Mouse (Mus musculus) limb, embryonic 10.5 days (tissue): ENCODE measurements around the gene Papln. TPM values are rescaled to one million over a fixed set of nuclear protein-coding genes. Genes with fewer than 3 reads are reported as not detected.

ENCODE experiments used
- DNase-seq: peaks from one replicate; pipeline ENCODE4 v3.0.0-alpha.2; 2017; ENCODE audit warnings: low spot score
- H3K27ac ChIP-seq: fragments of 300-500 bp; sonication (generic); 2 replicates; pipeline ENCODE4 v1.5.1; 2016; ENCODE audit warnings: mild to moderate bottlenecking
- H3K27me3 ChIP-seq: fragments of 300-500 bp; sonication (generic); 2 replicates; pipeline ENCODE4 v1.6.1; 2016; ENCODE audit warnings: low read depth, mild to moderate bottlenecking; ENCODE audit not compliant: poor library complexity, severe bottlenecking
- H3K36me3 ChIP-seq: fragments of 300-500 bp; sonication (generic); 2 replicates; pipeline ENCODE4 v1.6.1; 2016; ENCODE audit warnings: mild to moderate bottlenecking, moderate library complexity
- H3K4me1 ChIP-seq: fragments of 300-500 bp; sonication (generic); 2 replicates; pipeline ENCODE4 v1.6.1; 2016
- H3K4me3 ChIP-seq: fragments of 300-500 bp; sonication (generic); 2 replicates; pipeline ENCODE4 v1.5.1; 2016; ENCODE audit warnings: mild to moderate bottlenecking, moderate library complexity
- H3K9me3 ChIP-seq: fragments of 300-500 bp; sonication (generic); replicated peaks from 2 replicates; pipeline ENCODE4 v1.6.1; 2016; ENCODE audit warnings: mild to moderate bottlenecking
- WGBS: fragments of 180-500 bp; shearing (Covaris S2); methylation state at CpG from one replicate; pipeline ENCODE4 v1.1.7; 2016; 5-methylcytosine and 5-hydroxymethylcytosine counted together
- polyA plus RNA-seq: library from polyadenylated mRNA; unstranded; fragments of >200 nt; fragmentation: Nextera tagmentation; extraction: Ambion mirVana; gene quantifications from 2 replicates; pipeline ENCODE4 v1.2.1, GENCODE M21; 2016

Gene Papln
- polyA plus RNA-seq, 1 experiment from 2014 or later: 0.11 TPM

DNA sequence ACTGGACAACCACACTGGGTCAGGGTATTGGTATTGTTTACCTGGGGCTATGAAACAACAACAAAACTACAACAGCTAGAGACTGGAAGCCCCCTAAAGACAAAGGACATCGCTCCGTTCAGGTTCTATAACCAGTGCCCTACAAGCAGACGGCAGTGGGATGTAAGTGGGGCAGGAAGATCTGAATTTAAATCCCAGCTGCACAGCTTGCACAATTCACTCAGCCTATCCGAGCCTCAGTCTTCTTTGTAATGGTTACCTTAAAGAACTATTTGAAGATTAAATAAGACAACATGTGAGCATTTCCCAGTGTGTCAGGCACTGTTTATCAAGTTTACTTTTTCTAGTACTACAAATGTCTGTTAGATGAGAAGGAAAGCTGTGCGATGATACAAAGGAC lies 34.9 kb downstream of the Papln start:
- 93% methylated on average over 5 of the region's 5 CpGs for WGBS
- H3K36me3 ChIP-seq: peaks cover 77% of the 10 kb centered on the region
- no peak for DNase-seq
- no peak overlapping the region for H3K27ac ChIP-seq
- 0 out of 2 replicates have a peak, but pooled peaks cover 2% of the 10 kb centered on the region for H3K4me1 ChIP-seq
- no peaks in the 10 kb centered on the region for H3K9me3 ChIP-seq
- H3K27me3 ChIP-seq: no peaks in the 10 kb centered on the region
- no peak overlapping the region for H3K4me3 ChIP-seq

DNA sequence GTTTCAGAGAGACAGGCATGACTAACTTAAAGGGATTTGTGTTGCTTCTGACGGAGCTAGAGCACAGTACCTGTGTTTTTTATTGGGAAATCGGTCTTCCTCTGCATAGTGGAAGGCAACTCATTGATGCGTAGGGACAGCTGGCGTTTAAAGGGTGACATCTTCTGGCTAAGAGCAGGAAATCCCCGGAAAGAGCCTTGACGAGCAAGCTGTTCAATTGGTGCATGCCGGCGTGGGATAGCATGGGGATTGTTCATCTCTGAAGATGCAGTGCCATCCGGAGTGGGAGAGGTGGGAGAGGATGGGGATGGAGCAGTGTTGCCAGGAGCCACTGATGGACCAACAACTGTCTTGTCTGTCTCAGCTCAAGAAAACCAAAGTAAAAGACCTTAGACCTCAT lies 37.5 kb downstream of the Papln start:
- peaks cover 87% of the 10 kb centered on the region for H3K36me3 ChIP-seq
- no peaks in the 10 kb centered on the region for H3K27me3 ChIP-seq
- H3K9me3 ChIP-seq: 0 out of 2 replicates have a peak, but pooled peaks cover 4% of the 10 kb centered on the region
- no peaks in the 10 kb centered on the region for H3K4me1 ChIP-seq
- no peak overlapping the region for H3K4me3 ChIP-seq
- 69% methylated on average over 9 of the region's 9 CpGs for WGBS
- DNase-seq: no peak
- no peak overlapping the region for H3K27ac ChIP-seq

DNA sequence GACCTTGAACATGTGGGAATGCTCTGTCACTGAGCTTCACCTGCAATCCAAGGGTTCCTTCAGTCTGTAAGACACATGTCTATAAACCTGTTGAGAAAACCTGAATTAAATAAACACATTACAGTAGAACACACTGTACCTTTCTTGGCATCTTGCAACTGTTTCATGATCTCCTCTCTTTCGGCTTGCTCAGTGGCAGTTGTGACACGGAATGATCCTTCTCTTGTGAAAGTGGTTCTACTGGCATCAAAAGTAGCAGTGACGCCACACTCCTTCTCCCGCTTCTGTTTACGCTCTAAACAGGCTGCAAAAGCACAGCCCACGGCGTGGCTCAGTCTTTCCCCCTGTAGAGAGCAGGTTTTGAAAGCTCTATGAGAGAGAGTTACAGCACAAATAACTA lies 40.2 kb downstream of the Papln start:
- no peak for DNase-seq
- Histone ChIP-seq H3K4me3 (no peak overlapping the region), H3K36me3 (peaks cover 93% of the 10 kb centered on the region), H3K27me3 (no peaks in the 10 kb centered on the region), H3K4me1 (no peaks in the 10 kb centered on the region), H3K27ac (no peak overlapping the region), H3K9me3 (0 out of 2 replicates have a peak, but pooled peaks cover 4% of the 10 kb centered on the region)
- 95% methylated on average over 7 of the region's 7 CpGs for WGBS

DNA sequence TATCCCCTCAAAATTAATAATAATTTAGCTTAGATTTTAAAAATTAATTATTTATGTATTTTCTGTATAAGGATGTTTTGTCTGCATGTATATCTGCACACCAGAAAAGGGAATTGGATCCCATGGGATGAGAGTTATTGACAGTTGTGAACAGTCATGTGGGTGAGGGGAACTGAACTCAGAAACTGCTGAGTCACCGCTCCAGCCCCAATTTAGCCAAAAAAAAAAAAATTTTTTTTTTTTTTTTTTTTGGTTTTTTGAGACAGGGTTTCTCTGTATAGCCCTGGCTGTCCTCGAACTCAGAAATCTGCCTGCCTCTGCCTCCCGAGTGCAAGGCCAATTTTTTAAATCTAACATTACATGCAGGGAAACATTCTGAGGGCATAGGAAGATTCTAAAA lies 48.5 kb downstream of the Papln start:
- no peak for DNase-seq
- WGBS: 91% methylated on average over 3 of the region's 3 CpGs

DNA sequence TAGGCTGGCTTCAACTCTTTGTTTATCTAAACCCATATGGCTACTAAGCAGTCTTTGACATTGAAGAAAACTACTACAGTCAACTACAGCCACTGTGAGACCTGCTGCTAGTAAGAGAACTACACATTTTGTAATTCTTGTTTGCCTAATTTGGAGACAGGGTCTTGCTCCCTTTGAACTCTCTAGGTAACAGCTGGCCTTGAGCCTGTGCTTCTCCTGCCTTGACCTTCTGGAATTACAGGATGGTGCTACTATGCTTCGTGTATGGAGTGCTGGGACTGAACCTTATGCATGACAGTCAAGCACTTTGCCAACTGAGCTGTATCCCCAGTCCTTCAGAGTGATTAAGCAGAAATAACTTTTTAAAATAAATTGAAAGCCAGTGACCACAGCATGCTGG lies 53.2 kb downstream of the Papln start:
- WGBS: 89% methylated on average over 1 of the region's 1 CpGs
- H3K9me3 ChIP-seq: no peaks in the 10 kb centered on the region
- H3K36me3 ChIP-seq: peaks cover 26% of the 10 kb centered on the region
- no peak for DNase-seq
- H3K27me3 ChIP-seq: no peaks in the 10 kb centered on the region
- H3K4me3 ChIP-seq: no peak overlapping the region
- no peaks in the 10 kb centered on the region for H3K4me1 ChIP-seq
- H3K27ac ChIP-seq: no peak overlapping the region

More for the DNA sequence above, 48.5 kb downstream of the Papln start:
- no peaks in the 10 kb centered on the region for H3K9me3 ChIP-seq
- no peaks in the 10 kb centered on the region for H3K27me3 ChIP-seq
- H3K36me3 ChIP-seq: peaks cover 41% of the 10 kb centered on the region
- no peaks in the 10 kb centered on the region for H3K4me1 ChIP-seq
- no peak overlapping the region for H3K4me3 ChIP-seq
- no peak overlapping the region for H3K27ac ChIP-seq

DNA sequence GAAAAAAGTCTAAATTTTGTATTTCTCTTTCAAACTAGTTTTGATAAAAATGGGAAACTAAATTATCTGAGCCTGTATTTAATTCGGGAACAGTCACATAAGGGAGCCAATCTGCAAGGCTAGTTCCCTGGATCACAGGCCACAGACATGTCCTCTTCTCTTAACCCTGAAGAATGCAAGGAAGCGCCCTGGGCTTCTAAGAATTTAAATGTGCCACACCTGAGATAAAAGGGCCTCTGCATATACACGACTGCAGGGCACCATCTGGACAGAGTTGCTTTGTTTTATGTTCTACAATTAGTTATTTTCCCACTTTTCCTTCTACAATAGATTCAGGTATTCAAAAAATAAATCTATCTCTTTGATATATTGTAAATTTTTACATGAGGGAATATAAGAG lies 67.0 kb downstream of the Papln start:
- Histone ChIP-seq H3K4me3 (no peak overlapping the region), H3K36me3 (peaks cover 37% of the 10 kb centered on the region), H3K4me1 (no peaks in the 10 kb centered on the region), H3K27ac (no peak overlapping the region), H3K9me3 (no peaks in the 10 kb centered on the region), H3K27me3 (no peaks in the 10 kb centered on the region)
- WGBS: 74% methylated on average over 3 of the region's 3 CpGs
- DNase-seq: no peak

DNA sequence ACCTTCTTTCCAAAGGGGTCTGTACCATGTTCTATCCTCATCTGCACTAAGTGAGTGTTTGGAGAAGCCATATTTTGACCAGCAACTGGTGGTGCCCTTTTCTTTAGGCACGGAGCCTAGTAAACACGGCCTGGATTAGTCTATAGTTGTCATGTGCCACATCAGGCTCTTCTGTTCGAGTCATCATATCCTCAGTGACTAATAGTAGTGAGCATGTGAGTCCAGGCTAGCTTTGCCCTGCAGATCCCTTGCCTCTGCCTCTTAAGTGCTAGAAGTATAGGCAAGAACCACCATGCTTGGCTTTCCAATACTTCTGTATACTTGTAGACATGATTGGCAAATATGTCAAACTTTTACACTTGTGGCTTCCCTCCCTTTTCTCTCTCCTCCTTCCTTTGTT lies 70.5 kb downstream of the Papln start:
- Histone ChIP-seq H3K4me1 (no peaks in the 10 kb centered on the region), H3K9me3 (no peaks in the 10 kb centered on the region), H3K27ac (no peak overlapping the region), H3K4me3 (no peak overlapping the region), H3K27me3 (no peaks in the 10 kb centered on the region), H3K36me3 (peaks cover 44% of the 10 kb centered on the region)
- DNase-seq: no peak
- WGBS: 93% methylated on average over 3 of the region's 3 CpGs

DNA sequence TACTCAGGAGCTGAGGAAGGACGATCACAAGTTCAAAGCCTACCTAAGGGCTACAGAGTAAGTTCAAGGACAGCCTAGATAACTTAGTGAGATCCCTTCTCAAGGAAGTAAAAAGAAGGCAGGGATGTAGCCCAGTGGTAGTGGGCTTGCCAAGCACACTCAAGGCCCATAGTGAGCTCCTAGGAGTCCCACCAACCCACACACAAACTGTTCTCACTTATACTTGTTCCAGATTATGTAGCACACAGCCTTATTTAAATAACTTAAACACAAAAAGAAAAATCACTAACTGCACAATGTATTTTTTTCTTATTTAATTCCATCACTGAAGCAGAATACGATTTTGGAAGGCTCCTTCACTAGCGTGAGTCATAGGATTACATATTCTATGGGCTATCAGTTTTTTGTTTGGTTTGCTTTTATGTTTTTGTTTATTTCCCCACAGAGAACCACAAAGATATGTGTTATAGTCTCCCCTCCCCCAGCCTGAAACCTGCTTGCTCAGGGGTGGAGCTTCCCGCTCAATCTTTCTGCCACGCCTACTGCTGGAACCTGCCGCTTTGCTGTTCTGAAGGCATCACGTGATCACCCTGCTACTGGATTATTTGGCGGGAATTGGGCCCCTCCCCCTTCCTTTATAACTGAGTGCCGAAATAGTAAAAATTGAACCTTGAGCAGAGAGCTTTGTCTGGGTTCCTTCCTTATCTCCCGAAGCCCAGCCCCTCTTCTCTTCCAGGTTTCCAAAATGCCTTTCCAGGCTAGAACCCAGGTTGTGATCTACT lies 78.2 kb downstream of the Papln start:
- 90% methylated on average over 10 of the region's 10 CpGs for WGBS
- no peak overlapping the region for H3K4me3 ChIP-seq
- peaks cover 50% of the 10 kb centered on the region for H3K36me3 ChIP-seq
- H3K27me3 ChIP-seq: no peaks in the 10 kb centered on the region
- no peaks in the 10 kb centered on the region for H3K9me3 ChIP-seq
- DNase-seq: no peak
- H3K27ac ChIP-seq: no peak overlapping the region
- no peaks in the 10 kb centered on the region for H3K4me1 ChIP-seq

Other genes starting within 250 kb of the Papln start
- 27.4 and 29.3 TPM in 2 replicates for gene Dcaf4, start 243.2 kb upstream of the Papln start, polyA plus RNA-seq
- gene Zfyve1, start 166.4 kb upstream of the Papln start, polyA plus RNA-seq: 14.4 and 21.9 TPM in 2 replicates
- gene Rbm25, start 132.4 kb upstream of the Papln start, polyA plus RNA-seq: 282 and 308 TPM in 2 replicates
- gene Psen1, start 75.5 kb upstream of the Papln start, polyA plus RNA-seq: 59.8 and 60.9 TPM in 2 replicates
- 32.7 and 37.4 TPM in 2 replicates for gene Numb, start 158.3 kb downstream of the Papln start, polyA plus RNA-seq
- 18.5 and 21.9 TPM in 2 replicates for gene Riox1, start 187.0 kb downstream of the Papln start, polyA plus RNA-seq
- not detected in 2 replicates for gene Heatr4, start 221.2 kb downstream of the Papln start, polyA plus RNA-seq
- 14.0 and 15.1 TPM in 2 replicates for gene Acot2, start 224.2 kb downstream of the Papln start, polyA plus RNA-seq
- gene Acot1, start 245.9 kb downstream of the Papln start, polyA plus RNA-seq: 20.9 and 27.7 TPM in 2 replicates